Mouse (Mus musculus): ENCODE measurements around the gene Kifap3.

GRCm38 (mm10) chr1:163910785-163911184, 131.4 kb downstream of the Kifap3 start:
- TF ChIP-seq CTCF (IDR thresholded peaks at IDR 0.05; ENCODE audit: borderline replicate concordance, extremely low read depth, insufficient read depth, insufficient read length) (no peak), POLR2A (IDR thresholded peaks at IDR 0.05; ENCODE audit: borderline replicate concordance, extremely low read depth, insufficient read depth, insufficient read length, poor library complexity, severe bottlenecking) (no peak)

All from brain, embryonic 14.5 days (tissue).